Mouse (Mus musculus) R1 (cell line): Measurements from ENCODE around the gene Decr2.
A peak's percentile ranks its signal among the peaks of the same experiment; 100 is the strongest.
"Not testable (repeated sequence)": the region's sequence is repeated elsewhere in the genome, so short reads cannot be mapped to it uniquely, and the experiment has no call there.

Experiments used
- DNase-seq: peaks from one replicate; pipeline ENCODE4 v3.0.0-alpha.2; 2018; ENCODE audit warnings: low read depth, low spot score

Decr2 gene

GRCm38 (mm10) chr17:26113181-26113948 lies 23.2 kb upstream of the Decr2 start, which contains the start of gene Tmem8:
Gene Tmem8, plus strand, starts transcription at chr17:26113299.
- peak; percentile 72 for DNase-seq

- no peak for DNase-seq
These were observed 22.6 kb upstream of the Decr2 start for GRCm38 (mm10) chr17:26112751-26113150.

DNA sequence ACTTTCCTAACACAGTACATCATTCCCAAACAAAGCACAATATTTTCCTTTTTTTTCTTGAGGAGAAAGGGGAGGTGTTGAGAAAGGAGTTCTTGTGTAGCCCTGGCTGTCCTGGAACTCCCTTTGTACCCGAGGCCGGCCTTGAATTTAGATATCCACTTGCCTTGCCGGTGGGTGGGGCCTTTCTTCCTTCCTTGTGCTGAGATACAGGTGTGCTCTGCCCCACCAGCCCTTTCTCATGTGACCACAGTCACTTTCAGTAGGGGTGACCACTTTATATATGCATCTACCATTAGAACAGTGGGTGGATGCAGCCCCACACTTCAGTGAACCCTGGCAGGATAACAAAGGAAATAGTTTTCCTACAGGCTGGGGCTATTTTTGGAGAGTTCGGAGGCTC lies 21.6 kb upstream of the Decr2 start:
- peak; percentile 76 for DNase-seq

GRCm38 (mm10) chr17:26111024-26111423 lies 20.9 kb upstream of the Decr2 start:
- DNase-seq, result peak; percentile 91

GRCm38 (mm10) chr17:26110156-26110555 lies 20.0 kb upstream of the Decr2 start:
- peak; percentile 95 for DNase-seq

DNA sequence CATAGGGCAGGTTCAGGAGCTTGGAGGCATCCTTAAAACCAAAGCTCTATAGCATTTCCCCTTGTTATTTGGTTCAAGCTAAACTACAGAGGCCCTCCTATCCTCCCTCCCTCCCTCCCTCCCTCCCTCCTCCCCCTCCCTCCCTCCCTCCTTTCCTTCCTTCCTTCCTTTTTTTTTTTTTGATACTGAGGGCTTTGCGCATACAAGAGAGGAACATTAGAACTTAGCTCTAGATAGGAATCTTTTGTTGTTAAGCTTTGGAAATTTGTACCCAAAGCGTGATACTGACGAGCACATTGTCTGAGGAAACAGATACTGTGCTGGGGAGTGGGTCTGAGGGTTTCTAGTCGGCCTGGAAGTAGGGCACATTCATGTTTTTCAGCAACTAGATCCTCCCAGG lies 15.5 kb upstream of the Decr2 start:
- DNase-seq, result no peak

DNA sequence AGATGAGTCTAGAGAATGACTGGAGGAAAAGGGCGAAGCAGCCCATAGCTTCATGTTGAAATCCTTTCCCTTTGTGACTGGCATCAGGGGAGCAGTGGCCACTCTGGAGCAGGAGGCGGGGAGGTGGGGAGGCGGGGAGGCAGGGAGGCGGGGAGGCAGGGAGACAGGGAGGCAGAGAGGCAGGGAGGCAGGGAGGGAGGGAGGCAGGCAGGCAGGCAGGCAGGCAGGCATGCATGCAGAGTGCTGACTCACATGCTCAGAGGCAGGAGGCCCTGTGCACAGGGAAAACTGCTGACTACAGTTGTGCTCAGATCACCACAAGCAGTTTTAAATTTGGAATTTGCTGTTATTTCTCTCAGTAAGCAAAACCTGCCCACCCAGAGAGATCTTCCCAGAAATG lies 11.3 kb upstream of the Decr2 start:
- peak; percentile 49 for DNase-seq

GRCm38 (mm10) chr17:26100166-26100565 lies 10.0 kb upstream of the Decr2 start:
- no peak for DNase-seq

DNA sequence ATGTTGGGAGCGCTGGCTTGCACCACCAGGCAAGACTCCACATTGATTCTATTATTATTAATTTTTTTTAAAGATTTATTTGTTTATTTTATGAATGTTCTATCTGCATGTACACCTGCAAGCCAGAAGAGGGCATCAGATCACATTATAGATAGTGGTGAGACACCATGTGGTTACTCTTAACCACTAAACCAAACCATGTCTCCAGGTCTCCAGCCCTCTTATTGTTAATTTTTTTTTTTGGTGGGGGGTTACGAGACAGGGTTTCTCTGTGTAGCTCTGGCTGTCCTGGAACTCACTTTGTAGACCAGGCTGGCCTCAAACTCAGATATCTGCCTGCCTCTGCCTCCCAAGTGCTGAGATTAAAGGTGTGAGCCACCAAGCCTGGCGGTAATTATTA lies 9.2 kb upstream of the Decr2 start:
- not testable (repeated sequence) for DNase-seq

GRCm38 (mm10) chr17:26098461-26098860 lies 8.3 kb upstream of the Decr2 start:
- no peak for DNase-seq

DNA sequence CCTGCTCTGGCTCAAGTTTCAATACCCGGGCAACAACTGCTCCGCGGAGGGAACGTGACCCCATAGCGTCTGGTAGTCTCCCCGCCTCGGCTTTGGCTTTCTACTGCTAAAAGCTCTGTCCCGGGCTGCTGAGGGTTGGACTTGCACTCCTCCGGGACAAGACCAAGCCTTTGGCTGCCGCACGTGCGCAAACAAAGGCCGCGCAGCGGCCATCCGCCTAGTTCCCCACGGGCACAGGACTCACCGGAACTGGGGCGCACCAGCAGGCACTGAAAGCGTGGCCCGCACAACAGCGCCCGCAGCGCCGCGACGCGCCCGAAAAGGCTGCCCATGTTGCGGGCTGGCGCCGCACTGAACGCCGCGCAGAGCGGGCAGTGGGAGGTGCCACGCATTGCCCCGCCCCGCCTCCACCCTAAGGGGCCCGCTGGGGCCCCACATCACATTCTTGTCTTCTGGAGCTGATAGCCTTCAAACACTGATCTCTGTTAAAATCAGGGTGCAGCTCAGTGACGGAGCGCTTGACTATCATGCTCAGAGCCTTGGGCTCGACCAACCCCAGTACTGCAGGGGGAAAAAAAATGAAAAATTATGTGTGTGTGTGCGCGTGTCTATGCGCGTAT lies 5.1 kb upstream of the Decr2 start, which contains the start of gene Nme4:
Gene Nme4 (minus strand): TSS at position 482 of the 620 bp plus-strand sequence.
- peak; percentile 76 for DNase-seq

- DNase-seq, result no peak
These were observed 4.5 kb upstream of the Decr2 start for GRCm38 (mm10) chr17:26094531-26095110.

- DNase-seq, result peak; percentile 56
These were observed 3.0 kb downstream of the Decr2 start for GRCm38 (mm10) chr17:26087059-26087564.

DNA sequence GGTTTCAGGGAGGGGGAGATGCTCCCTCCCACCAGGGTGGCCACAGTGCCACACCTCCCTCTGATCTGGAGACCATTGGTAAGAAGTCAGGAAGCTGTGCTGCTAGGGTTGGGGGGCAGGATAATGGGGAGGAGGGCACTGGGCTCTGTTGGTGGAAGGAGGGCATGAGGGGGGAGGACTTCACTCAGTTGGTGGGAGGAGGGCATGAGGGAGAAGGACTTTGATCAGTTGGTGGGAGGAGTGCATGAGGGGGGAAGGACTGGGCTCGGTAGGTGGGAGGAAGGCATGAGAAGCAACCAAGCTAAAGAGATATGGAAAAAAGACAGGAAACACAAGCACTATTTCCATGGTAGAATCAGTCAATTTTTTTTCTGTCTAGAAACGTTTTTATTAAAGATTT lies 9.3 kb downstream of the Decr2 start:
- DNase-seq, result no peak

GRCm38 (mm10) chr17:26078851-26079250 lies 11.3 kb downstream of the Decr2 start:
- no peak for DNase-seq

DNA sequence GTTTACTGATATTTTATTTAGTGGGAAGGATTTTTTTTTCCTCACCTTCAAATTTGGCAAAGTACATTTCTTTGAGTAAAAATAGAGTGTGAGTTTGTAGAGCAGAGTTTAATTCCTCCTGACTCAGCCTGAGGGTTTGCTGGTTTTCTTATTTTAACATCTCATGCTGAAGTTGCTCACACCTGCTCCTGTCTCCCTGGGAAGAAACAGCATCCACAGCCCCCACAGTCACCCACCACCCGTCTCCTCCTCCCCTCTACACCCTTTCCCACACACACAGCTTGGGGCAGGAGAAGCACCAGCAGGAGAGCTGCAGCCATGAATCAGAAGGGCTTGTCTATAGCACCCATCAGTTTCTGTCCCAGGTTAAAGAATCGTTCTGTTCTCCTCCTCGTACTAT lies 14.9 kb downstream of the Decr2 start:
- DNase-seq, result no peak

DNA sequence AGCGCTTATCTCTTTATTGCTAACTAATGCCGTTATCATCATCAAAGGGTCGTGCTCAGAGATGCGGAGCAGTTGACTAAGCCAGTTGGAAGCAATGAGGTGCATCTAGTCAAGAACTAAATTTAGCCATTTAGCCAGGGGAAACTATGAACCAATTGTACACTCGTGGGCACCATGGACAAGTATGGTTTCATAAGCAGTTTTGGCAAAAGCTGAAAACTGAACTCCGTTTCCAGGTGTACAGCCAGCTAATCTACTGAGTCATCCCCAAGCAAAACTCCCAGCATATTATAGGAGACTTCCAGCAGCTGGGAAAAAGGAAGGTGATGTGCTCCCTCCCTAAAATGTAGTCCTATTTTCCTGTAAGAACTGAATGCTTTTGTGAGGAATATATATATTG lies 20.0 kb downstream of the Decr2 start:
- DNase-seq, result no peak

- peak; percentile 92 for DNase-seq
These were observed 21.1 kb downstream of the Decr2 start, which contains the start of gene Rab11fip3 for GRCm38 (mm10) chr17:26068831-26069739. Gene Rab11fip3, minus strand, starts transcription at chr17:26069555.

DNA sequence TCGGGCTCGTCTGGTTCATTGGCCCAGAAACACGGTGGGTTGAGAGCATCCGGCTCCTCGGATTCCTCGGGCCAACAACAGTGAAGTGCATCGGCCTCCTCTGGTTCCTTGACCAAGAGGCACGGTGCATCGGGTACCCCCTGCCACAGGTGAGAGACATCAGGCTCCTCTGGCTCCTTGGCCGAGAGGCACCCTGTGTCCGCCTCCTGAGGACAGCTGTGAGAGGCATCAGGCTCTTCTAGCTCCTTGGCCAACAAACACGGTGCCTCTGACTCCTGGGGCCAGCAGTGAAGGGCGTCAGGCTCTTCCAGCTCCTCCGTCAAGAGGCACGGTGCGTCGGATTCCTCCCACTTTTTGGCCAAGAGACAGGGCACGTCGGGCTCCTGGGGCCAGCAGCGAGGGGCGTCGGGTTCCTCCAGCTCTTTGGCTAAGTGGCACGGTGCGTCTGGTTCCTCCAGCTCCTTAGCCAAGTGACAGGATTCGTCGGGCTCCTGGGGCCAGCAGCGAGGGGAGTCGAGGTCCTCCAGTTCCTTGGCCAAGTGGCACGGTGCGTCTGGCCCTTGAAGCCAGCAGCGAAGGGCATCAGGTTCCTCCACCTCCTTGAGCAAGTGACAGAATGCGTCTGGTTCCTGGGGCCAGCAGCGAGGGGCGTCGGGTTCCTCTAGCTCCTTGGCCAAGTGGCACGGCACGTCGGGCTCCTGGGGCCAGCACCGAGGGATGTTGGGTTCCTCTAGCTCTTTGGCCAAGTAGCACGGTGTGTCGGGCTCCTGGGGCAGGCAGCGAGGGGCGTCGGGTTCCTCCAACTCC lies 21.9 kb downstream of the Decr2 start:
- DNase-seq, result no peak

GRCm38 (mm10) chr17:26066488-26067020 lies 23.6 kb downstream of the Decr2 start:
- no peak for DNase-seq
